Mouse (Mus musculus): ENCODE measurements around the gene Iqch.

The Iqch gene

GRCm38 (mm10) chr9:63377270-63378142 lies 224.8 kb downstream of the Iqch start, which contains the start of gene Map2k5:
Gene Map2k5 (minus strand): TSS chr9:63377902.
- in situ Hi-C loops (cut with MboI), result no loop called here

GRCm38 (mm10) chr9:63373315-63373714 lies 229.0 kb downstream of the Iqch start:
- in situ Hi-C loops (cut with MboI), result no loop called here

GRCm38 (mm10) chr9:63372541-63372940 lies 229.8 kb downstream of the Iqch start:
- in situ Hi-C loops (cut with MboI), result no loop called here

Measured in mature B cell (primary cell).